Mouse (Mus musculus) thymus, adult 2 months (tissue): Measurements from ENCODE around the gene Cspg4. TPM values are rescaled to one million over a fixed set of nuclear protein-coding genes. Genes with fewer than 3 reads are reported as not detected.
A peak's percentile ranks its signal among the peaks of the same experiment; 100 is the strongest.

ENCODE experiments used
- DNase-seq: peaks from one replicate; pipeline ENCODE4 v3.0.0; 2021
- H3K27ac ChIP-seq: fragments of 200-500 bp; 2 replicates; pipeline ENCODE4 v1.5.1; 2012; ENCODE audit warnings: low read length, control low read depth; ENCODE audit not compliant: control insufficient read depth, insufficient read depth
- H3K27me3 ChIP-seq: fragments of 200-500 bp; 2 replicates; pipeline ENCODE4 v1.6.1; 2012; ENCODE audit warnings: mild to moderate bottlenecking, low read length, moderate library complexity, mixed read lengths; ENCODE audit not compliant: control insufficient read depth, insufficient read depth
- H3K36me3 ChIP-seq: fragments of 200-500 bp; 2 replicates; pipeline ENCODE4 v1.6.1; 2012; ENCODE audit warnings: mild to moderate bottlenecking, low read length, moderate library complexity; ENCODE audit not compliant: control insufficient read depth, insufficient read depth
- H3K4me1 ChIP-seq: fragments of 200-500 bp; replicated peaks from 2 replicates; pipeline ENCODE4 v1.6.1; 2012; ENCODE audit warnings: low read length; ENCODE audit not compliant: control insufficient read depth, insufficient read depth
- H3K4me3 ChIP-seq: fragments of 200-500 bp; 2 replicates; pipeline ENCODE4 v1.5.1; 2012; ENCODE audit warnings: mild to moderate bottlenecking, low read length, control low read depth, moderate library complexity; ENCODE audit not compliant: control insufficient read depth, insufficient read depth
- CTCF ChIP-seq: fragments of 200-500 bp; IDR thresholded peaks from 2 replicates; pipeline ENCODE4 v1.5.1; 2012; ENCODE audit warnings: mild to moderate bottlenecking, control low read depth, low read length, moderate library complexity, borderline replicate concordance; ENCODE audit not compliant: control insufficient read depth, poor library complexity, insufficient read depth; ENCODE audit errors: extremely low read depth
- POLR2A ChIP-seq: fragments of 200-500 bp; IDR thresholded peaks from 2 replicates; pipeline ENCODE4 v1.6.1; 2012; ENCODE audit warnings: mild to moderate bottlenecking, low read length, control low read depth, moderate library complexity; ENCODE audit not compliant: control insufficient read depth, poor library complexity, insufficient read depth; ENCODE audit errors: extremely low read depth
- WGBS: fragments of 180-500 bp; shearing (Covaris S2); methylation state at CpG from one replicate; pipeline ENCODE4 v1.1.7; 2018; 5-methylcytosine and 5-hydroxymethylcytosine counted together
- polyA plus RNA-seq: library from polyadenylated mRNA; depleted of rRNA; stranded (reverse); fragments of >200 nt; gene quantifications from 2 replicates; pipeline ENCODE4 v1.2.3, GENCODE M21; 2012

The Cspg4 gene
- polyA plus RNA-seq, 1 experiment = 3.5 TPM

DNA sequence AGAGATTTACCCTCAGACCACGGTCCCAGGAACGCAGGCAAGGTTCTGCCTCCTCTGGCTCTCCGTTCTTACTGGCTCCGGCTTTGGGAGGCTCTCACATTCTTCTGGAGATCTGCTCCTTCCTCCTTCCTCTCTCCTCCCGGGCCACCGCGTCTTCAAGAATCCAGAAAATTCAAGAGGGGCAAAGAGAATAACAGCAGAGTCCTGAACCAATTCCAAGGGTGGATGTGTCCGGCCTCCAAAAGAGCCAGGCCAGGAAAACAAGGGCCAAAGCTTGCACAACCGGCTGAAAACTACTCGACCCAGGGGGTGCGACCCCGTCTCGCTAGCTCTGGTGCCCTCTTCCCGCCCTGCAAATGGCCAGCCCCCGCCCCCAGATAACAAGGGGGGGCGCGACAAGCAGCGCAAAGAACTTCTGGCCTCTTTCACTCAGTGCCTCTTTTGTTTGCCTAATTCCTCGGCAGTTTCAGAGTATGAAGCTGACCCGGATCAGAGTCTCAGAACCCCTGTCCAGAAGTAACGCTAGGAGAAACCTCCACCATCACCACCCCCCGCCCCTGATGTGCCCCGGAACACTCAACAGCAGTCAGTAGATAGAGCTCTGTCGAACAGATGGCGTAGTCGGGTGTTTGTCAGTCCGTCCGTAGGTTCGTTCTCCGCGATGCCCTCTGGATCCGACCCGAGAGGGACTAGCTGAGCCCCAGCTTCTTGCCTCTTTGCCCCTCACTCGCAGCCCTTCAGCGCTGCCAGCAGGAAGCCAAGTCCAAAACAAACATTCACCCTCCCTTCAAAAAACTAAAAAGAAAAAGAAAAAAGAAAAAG, 62.6 kb downstream of the Cspg4 start:
- Histone ChIP-seq H3K27me3 (no peaks in the 10 kb centered on the region), H3K27ac (peak overlapping the region; percentile 18; the same call in 1 of the 2 replicates), H3K4me3 (peak overlapping the region; percentile 75), H3K4me1 (peaks cover 47% of the 10 kb centered on the region), H3K36me3 (no peaks in the 10 kb centered on the region)
- TF ChIP-seq CTCF (no peak), POLR2A (no peak)
- WGBS = 8% methylated on average over 35 of the region's 35 CpGs
- peak; percentile 36 for DNase-seq

DNA sequence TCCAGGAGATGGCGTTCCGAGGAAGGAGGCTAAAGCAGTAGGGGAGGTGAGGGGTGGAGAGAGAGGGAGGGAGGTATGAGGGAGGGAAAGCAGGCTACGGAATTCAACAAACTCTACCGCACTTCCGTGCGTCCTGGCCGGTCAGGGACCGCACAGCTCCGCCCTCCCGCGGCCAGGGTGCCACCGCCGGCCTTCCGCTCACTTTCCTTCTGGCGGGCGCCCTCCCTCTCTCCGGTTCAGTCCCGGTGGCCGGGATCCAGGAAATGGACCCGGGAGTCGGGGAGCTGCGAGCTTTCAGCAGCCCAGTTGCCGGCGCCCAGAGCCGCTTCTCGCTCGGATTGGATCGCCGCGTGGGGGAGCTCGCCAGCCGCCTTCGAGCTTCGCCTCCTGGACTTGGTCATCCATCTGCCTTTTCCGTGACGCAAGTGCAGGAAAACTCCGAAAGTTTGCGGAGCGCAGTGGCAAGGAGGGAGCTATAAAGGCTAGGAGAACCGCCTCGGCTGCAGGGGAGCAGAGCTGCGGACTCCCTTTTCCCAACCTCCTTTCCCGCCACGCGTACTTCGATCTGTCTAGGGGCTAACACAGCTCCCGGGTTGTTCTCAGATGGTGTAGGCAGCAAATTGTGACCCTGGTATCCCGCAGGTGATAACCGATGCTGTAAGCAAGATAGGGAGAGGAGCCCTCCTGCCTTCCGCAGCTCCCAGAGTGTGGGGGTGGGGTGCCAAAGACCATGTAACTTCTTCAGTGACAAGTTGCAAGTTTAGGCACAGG, 63.4 kb downstream of the Cspg4 start, which contains the start of gene Snx33:
Gene Snx33, minus strand, starts transcription at position 331 of the 771 bp plus-strand sequence.
- WGBS = under 1% methylated on average over 50 of the region's 50 CpGs
- H3K4me1 ChIP-seq = peaks cover 47% of the 10 kb centered on the region
- TF ChIP-seq POLR2A (0 out of 2 replicates have a peak, but pooled peaks have one; percentile 31), CTCF (peak; percentile 76)
- no peaks in the 10 kb centered on the region for H3K36me3 ChIP-seq
- peak; percentile 87 for DNase-seq
- no peaks in the 10 kb centered on the region for H3K27me3 ChIP-seq
- H3K27ac ChIP-seq = peak within 1 kb of the TSS; percentile 18; the same call in 1 of the 2 replicates
- peak within 1 kb of the TSS; percentile 75 for H3K4me3 ChIP-seq

- peaks cover 34% of the 10 kb centered on the region for H3K4me1 ChIP-seq
- no peaks in the 10 kb centered on the region for H3K36me3 ChIP-seq
- no peaks in the 10 kb centered on the region for H3K27me3 ChIP-seq
- WGBS = 88% methylated on average over 4 of the region's 4 CpGs
- TF ChIP-seq CTCF = no peak
- TF ChIP-seq POLR2A = no peak
- H3K27ac ChIP-seq = no peak overlapping the region
- no peak overlapping the region for H3K4me3 ChIP-seq
- no peak for DNase-seq
Observed at GRCm38 (mm10) chr9:56929496-56929895, 64.7 kb downstream of the Cspg4 start.

DNA sequence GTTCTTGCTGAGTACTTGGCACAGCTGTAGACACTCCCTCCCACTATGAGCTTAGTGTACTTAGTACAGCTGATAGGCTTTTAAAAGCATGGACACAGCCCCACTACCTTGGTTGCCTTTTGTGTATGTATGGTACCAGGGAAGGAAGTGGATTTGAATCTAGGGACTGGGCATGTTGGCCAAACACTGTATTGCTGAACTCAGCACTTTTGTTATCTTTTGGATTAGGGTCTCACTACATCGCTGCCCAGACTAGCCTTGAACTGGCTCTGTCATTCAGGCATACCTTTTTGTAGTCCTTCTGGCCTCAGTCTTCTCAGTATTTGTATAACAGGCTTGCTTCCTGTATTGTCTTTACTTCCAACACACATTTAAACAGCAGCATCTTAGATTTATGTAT, 65.7 kb downstream of the Cspg4 start:
- 83% methylated on average over 1 of the region's 1 CpGs for WGBS
- H3K36me3 ChIP-seq = no peaks in the 10 kb centered on the region
- DNase-seq = no peak
- no peak overlapping the region for H3K4me3 ChIP-seq
- H3K4me1 ChIP-seq = peaks cover 26% of the 10 kb centered on the region
- no peak overlapping the region for H3K27ac ChIP-seq
- H3K27me3 ChIP-seq = no peaks in the 10 kb centered on the region
- TF ChIP-seq POLR2A = no peak
- no peak for TF ChIP-seq CTCF

DNA sequence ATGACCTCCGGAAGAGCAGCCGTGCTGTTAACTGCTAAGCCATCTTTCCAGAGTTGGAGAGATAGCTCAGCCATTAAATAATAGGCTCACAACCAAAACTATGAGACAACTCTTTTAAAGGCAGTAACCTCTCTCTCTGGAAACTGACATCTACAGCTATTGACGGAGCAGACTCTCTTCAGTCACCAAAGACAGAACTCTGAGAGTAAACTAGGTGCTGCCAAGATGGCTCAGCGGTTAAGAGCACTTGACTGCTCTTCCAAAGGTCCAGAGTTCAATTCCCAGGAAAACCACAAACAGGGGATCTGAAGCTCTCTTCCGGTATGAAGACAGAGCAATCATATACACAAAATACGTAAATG, 72.0 kb downstream of the Cspg4 start:
- no peaks in the 10 kb centered on the region for H3K27me3 ChIP-seq
- H3K4me3 ChIP-seq = peak overlapping the region; percentile 84; the same call in 1 of the 2 replicates
- peaks cover 5% of the 10 kb centered on the region for H3K4me1 ChIP-seq
- 22% methylated on average over 6 of the region's 6 CpGs for WGBS
- no peak for DNase-seq
- H3K27ac ChIP-seq = no peak overlapping the region
- TF ChIP-seq CTCF (no peak), POLR2A (no peak)
- no peaks in the 10 kb centered on the region for H3K36me3 ChIP-seq
